Mouse (Mus musculus): ENCODE results near the gene Sel1l2.

GRCm38 (mm10) chr2:140302976-140303708, 86.4 kb downstream of the Sel1l2 start:
- no peak for TF ChIP-seq CTCF (IDR thresholded peaks at IDR 0.05; ENCODE audit: borderline replicate concordance, insufficient read depth, low read depth, low read length)
- no peak for TF ChIP-seq POLR2A (IDR thresholded peaks at IDR 0.05; ENCODE audit: borderline replicate concordance, insufficient read depth, low read length)

All from cerebellum, adult 2 months (tissue).